Mouse (Mus musculus): ENCODE measurements at regions not wholly inside any gene's neighbourhood (a gene's known extent, or its start where the extent isn't known, plus 50 kb on each side); places are given as distances from the start of the nearest gene placed in this dataset.

DNA sequence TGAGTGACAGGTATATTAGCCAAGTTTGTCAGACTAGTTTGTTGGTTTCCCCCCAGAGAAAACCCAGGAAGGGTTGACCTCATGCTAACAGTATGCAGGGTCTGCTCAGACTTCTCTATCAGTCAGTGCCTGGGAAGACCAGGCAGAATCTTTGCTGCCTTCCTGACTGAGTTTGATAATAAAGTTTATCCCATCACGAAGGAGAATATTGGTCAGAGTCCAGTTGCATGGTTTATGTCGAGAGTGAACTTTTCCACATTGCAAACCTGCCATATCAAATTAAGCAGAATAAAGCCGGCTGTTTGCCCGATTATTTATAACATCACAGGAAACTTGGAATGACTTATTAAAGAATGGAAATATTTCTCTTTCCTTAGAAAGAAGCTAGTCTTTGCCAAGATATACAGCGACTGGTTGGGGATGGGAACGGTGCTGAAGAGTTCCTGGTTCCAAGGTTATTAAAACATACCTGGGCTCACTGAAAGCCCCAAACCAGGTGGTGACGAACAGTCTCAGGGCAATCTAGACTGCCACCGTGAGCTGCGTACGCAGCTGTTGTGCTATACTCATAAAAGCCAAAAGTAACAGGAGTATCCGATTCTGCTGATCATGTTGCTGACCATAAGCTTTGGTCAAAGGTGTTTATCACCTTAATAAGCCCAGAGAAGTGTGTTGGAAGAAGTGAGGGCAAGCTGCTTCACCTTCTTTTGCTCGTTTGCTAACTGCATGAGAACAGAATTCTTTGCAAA, 1536.7 kb upstream of the Flrt2 start:
- in situ Hi-C loops (cut with MboI, MseI), result no loop called here

DNA sequence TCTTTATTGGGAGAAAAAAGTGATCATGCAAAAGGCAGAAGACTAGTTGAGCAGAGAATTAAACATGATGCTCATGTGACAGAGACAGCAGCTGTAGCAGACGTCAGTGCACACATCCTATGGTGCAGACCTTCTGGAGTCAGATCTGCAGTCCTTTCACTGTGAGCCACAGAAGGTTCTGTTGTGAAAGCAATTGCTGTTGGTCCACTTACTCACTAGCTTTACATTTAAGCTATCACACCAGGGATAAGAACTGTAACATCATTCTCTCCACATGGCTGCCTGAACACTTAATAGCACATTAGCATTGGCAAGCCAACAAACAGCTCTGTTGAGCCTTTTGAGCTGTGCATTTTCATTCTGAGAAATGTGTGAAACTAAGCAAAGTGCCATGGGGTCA, 1509.7 kb upstream of the Flrt2 start:
- in situ Hi-C loops (cut with MboI, MseI), result no loop called here

DNA sequence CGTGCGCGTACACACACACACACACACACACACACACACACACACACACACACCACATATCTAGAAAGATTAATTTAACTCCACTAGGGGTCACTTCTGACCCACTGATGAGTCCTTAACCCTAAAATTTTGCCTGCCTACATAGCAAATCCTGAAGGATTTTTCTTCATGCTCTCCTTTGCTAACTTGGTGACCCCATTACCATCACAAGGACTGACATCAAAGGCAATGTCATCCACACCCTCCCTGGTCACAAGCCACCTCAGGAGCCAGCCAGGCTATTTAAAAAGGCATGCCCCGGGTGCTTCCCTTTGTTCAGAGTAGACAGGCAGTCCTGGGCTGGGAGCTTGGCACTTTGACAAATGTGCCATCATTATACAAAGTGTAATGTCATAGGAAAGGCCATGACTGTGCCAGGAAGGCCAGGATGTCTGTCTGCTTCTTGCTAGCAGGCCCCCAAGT, 1501.4 kb upstream of the Flrt2 start:
- in situ Hi-C loops (cut with MboI, MseI), result no loop called here

DNA sequence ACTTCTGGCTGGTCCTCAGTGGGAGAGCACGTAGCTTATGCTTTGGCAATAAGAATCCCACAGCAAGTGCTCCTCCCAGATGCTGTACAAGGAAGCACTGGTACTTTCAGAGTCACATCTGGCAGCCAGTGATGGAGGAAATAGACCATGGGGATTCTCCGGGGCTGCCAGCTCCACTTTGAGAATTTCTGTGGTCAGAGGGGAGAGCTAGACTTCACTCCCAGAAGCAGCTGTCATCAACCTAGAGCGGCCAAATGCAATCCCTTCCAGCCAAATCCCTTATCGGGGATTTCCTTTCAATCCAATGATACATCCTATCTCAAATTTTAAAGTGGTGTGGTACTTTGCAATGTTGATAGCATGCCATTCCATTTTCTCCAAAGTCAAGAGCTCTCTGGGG, 1474.1 kb upstream of the Flrt2 start:
- in situ Hi-C loops (cut with MboI, MseI), result no loop called here

DNA sequence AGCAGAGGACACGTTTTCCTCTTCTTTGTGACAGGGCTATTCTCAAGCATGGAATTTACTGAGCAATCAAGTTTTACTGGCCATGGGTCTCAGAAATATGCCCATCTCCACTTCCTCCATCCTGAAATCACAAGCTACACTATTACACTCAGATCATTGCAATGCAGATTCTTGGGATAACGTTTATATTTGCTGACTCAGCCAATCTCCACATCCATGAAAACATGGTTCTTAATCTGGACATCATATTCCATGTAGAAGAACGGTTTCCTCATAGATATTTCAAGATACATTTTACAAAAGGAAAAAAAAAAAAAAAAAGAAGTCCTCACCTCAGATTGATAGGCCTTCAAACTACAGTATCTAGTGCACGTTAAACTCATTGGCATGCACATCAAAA, 1462.1 kb upstream of the Flrt2 start:
- in situ Hi-C loops (cut with MboI, MseI), result no loop called here

DNA sequence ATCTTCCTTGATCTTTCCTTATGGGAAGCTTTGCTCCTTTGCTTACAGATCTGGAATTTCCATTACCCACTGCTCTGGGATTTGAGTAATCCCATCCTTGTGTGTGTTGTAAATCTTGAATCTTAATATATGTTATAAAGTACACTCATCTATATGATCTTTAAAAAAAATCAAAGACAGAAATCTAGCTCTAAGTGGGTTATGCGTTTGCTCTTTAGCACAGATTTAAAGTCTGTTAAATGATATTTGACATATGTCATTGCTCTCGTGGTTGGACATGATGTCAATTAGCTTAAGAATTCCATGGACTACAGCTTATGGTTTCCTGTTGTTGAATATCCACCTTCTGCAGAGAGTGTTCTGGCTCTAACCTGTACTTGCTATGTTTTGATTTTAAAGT, 1446.7 kb upstream of the Flrt2 start:
- in situ Hi-C loops (cut with MboI, MseI), result no loop called here

DNA sequence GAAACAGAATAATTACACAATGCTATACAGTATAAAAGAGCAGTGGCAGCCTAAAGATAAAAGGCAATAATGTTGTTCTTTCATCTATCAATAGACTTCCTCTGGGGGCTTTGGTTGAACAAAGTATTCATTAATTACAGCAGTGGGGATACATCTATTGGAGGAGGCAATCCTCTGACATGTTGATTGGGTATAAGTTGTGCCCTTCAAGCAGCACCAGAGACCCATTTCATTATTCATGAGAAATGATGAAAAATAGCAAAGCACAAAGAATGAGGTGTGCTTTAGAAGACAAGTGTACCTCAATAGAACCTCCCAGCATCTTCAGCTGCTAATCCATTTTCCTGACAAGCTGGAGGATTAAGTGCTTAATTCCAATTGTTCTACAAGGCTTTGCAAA, 1444.7 kb upstream of the Flrt2 start:
- in situ Hi-C loops (cut with MboI, MseI), result no loop called here

DNA sequence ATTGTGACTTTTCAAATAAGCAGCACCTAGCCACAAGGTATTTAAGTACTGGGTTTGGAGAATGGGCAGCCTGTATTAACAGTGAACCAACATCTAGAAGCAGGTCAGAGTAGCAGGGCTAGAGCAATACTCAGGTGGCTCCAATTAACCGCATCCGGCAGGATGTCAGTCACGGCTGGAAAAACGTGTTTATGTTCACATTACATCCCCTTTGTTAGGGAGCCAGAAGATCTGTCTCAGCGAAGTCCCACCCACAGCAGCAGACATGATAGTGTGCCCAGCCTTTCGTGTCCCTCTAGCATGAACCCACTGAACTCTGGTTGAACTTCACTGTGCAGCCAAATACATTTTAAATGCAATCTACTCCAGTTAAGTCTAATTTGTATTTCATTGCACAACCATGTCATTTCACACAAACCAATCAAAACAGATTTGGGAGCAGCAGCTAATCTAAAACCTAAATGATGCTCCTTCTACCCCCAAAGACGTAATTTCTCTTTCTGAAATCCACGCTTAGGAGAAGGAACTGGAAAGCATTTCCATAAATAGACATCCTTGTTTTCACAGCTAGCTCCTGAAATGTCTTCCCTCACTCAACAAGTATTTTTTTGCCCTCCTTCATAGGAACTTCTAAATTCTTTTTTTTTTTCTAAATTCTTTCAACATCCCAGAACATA, 1438.9 kb upstream of the Flrt2 start:
- in situ Hi-C loops (cut with MboI, MseI), result no loop called here

DNA sequence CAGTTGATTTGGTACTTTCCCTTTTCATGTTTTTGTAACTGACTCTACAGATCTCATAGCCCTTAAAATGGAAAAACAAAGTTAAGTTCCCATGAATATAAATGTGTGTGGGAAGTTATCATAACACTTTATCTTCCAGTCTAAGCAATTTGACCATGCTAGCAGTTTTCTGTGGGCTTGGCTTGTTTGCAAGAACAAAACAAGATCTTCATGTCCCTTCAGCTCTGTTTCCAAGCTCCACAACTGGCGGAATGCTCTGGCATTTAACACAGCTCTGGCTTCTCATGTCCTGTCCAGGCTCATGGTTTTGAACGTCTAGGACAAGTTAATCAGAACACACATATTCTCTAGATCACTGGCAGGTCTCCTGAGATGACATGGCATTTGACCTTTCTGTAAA, 1411.1 kb upstream of the Flrt2 start:
- in situ Hi-C loops (cut with MboI, MseI), result no loop called here

DNA sequence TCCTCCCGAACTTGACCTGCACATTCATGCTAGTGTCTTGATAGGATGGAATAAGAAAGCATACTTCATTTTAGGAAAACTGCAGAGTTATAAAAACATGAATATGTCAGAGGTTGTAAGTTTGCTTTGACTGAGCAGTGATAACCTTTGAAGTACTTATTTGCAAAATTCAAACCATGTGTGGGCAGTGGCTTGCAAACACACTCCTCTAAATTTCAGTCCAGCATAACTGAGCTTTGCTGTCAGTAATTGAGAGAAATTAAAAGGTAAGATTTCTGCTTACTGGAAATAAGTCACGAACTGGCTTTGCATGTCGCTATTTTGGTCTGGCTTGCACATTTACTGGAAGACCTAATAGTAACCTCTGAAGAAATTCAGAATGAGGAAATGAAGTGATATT, 1409.1 kb upstream of the Flrt2 start:
- in situ Hi-C loops (cut with MboI, MseI), result no loop called here

DNA sequence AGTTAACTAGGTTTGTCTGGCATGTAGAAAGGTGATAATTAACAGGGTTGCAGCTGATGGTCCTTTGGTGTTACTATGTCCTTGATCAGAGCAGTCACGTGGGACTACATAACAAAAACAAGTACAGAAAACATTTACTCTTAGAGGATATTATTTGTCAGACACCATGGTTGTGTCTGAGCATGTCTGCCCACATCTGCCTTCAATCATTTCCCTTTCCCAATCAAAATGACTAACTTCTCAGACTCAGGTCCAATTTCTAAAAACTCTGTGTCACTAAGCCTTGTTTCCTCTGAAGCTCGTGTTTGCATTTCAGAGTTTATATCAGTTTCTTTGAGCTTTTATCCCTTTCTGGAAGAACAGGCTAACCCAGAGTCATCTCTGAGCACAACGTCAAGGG, 1408.5 kb upstream of the Flrt2 start:
- in situ Hi-C loops (cut with MboI, MseI), result no loop called here

DNA sequence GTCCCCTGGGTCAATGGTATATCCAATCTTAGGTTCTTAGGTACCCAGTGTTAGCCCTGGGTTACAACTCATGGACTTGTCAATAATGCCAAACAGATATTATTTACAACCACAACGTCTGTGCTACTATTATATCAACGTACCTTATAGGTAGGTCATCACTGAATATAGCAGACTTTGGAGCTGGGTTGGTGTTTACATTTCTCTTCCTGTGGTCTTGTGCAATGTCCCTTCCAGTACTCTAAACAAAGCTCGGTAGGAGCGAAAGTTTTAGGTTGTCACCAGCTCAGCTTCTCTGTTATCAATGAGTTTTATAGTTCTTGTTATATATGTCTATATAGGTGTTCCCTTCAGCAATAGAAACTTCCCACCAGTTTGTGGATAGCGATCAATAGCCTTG, 1394.2 kb upstream of the Flrt2 start:
- in situ Hi-C loops (cut with MboI, MseI), result no loop called here

DNA sequence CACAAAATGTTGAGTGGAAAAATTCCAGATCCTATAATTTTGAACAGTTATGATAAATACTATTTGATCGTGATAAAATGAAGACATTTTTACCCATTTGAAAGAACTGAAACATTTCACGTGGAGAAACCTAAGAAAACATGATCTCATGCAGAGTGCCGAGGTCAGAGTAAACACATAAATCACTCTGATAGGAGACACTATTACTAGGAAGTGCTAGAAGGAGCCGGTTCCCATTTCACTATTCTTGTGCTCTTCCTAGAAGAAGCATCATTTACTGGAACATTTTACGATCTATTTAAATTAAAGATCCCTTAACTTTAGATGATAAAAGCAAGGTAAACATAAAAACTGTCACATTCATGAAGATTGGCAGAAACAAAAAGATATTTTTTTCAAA, 1359.7 kb upstream of the Flrt2 start:
- in situ Hi-C loops (cut with MboI, MseI), result no loop called here

DNA sequence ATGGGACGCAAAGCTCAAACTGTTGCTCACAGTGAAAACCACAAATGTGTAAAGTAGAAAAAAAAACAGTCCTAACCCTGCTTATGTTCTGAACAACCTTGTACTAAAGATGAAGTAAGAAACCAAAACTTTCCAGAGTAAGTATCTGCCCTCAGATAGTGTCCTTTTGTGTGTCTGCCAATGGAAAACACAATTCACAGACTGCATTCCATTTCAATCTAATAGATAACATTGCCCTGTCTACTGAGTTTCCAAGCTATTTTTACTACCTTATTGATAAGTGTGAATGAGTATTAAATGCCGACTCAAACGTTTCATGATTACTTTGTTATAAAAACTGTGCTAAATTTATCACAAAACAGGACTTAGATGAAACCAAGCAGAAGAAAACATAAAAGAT, 1357.4 kb upstream of the Flrt2 start:
- in situ Hi-C loops (cut with MboI, MseI), result no loop called here

DNA sequence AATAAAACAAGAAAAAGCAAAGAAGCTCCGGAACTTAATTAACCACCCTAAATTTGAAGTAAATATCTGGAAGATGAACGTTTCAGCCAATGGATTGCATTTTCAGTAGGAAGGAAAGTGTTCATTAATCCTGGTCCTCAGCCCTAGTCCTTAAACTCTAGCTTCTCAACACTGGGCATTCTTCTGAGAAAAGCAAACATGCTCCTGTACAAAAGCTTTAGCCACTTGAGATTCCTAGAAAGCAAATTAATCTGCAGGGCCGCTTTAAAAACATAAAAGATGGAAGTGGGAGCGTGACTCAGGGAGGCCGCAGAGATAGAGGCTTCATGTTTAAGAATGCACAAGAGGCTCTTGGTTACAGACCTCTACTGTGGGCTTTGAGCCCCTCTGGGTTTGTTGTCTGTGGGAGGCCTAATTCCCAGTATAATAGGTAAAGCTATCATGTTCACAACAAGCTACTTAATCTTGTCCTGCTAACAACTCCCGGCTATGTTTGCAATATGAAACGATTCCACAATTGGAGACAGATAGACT, 1342.3 kb upstream of the Flrt2 start:
- in situ Hi-C loops (cut with MboI, MseI), result no loop called here

DNA sequence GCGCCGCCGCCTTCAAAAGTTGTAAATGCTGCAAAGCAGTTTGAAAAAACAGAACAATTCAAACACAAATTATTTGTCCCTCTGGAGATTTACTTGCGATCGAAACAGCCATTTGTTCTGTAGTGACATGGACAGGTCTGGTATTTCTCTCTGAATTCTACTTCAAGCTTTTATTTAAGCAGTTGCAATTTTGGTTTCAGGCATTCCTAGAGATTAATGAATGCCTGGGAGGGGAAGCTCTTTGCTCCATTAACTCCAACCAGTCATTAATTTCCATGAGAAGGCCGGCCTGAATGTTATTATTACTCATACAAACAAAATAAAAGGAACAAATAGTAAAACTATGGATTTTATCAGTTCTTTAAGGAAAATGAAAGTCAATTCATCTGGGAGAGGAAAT, 1327.8 kb upstream of the Flrt2 start:
- in situ Hi-C loops (cut with MboI, MseI), result no loop called here

DNA sequence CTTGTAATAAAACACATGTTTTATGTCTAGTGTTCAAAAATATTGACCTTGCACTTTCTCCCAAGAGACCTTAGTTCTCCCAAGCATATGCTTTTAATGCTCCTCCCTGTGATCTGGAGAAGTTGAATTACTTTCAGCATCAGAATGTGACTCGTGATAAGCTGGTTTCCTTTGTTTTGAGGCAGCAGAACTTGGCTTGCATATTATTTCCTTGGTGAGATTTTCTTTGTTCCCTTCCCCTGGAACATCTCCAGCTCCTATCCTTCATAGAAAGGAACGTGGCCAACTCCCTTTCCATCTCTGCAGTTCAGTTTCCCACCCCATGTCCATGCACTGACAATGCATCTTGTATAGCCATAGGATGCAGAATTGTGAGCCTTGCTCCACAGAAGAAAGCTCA, 1292.0 kb upstream of the Flrt2 start:
- in situ Hi-C loops (cut with MboI, MseI), result no loop called here

DNA sequence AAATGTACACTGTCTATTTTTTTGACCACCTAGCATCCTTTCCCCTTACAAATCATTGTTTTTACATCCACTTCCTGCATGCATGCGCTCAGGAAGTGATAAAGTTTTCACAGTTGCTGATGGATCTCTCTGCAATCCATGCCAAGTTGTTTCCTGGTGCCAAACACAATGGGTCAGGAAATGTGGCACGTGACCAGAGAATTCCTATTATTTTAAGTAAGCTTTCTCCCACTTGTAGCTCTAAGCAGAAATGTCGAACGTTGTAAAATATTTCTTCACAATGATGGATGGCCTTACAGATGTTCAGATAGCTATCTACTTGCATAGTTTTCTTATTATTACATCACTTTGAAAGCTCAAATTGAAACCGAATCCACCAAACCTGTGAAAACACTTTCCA, 1271.1 kb upstream of the Flrt2 start:
- in situ Hi-C loops (cut with MboI, MseI), result no loop called here

DNA sequence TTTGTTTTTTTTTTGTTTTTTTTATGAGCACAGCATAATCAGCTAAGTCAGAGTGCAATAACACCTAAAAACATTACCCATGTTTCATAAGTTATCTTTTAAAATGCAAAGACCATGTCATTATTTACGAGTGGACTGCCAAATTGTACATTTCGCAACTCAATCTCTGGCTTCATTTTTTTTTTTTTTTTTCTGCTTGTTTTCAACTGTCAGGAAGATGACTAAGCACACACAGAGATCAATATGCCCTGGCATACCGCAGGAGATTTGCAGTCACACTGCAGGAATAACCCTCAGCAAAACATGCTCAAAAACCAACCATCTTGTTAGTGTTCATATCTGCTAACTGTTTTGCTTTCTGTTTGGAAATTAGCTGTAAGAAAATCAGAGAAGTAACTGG, 1270.3 kb upstream of the Flrt2 start:
- in situ Hi-C loops (cut with MboI, MseI), result no loop called here

DNA sequence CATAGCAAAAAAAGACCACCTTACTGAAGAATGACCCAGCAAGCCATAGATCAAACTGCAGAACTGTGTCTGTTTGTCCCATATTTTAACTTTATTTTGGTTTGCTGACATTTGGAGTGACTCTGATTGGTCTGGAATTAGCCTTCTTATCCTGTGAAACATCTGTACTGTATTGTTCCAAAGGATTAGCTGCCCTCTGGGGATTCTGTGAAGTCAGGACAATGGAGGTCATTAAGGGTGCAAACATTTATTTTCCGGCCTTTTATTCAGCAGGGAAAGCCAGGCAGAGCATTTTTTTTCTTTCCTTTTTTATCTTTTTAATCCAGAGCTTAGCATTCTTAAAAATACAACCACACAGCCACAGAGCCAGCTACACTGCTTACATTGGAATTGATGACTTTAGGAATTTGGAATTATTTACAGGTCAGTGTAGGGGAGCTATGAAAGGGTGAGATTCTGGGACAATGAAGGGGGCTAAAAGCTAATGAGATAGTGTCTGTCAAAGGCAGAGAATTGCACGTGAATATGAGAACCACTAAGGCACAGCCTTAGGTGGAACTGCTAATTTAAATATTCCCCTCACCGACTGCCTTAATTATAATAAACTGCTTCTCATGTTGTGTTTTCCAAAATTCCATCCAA, 1267.6 kb upstream of the Flrt2 start:
- in situ Hi-C loops (cut with MboI, MseI), result no loop called here

DNA sequence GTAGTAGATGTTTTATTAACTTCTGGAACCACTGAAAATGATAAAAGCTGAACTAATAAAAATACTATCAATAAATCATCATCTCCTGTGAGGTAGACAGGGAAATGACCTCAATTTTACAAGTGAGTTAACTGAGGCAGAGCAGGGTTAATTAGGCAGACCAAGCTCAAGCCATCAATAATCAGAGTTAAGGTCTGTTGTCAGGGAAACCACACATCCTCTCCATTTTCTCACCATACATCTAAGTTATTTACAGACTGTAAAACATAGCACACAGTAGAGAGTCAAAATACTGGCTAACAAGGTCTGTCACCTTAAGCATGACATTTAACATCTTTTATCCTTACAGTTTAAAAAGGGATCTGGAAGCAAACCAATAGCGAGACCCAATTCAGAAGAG, 1242.5 kb upstream of the Flrt2 start:
- in situ Hi-C loops (cut with MboI, MseI), result no loop called here

DNA sequence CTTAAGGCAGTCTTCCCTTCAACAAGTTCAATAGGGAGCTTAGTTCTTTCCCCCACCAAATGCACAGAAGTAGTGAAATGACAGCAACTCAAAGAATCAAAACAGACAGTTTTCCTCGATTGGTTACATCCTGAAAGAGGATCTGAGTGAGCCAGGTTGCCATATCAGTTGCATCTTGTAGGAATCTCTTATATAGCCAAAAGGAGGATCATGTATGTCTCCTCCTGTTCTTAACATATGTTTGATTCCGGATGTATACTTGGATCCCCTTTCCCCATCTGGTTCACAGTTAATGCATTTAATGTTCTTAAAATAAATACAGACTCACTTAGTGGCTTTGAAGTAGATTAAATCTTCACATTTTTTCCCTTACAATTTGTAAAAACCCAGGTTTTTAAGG, 1224.0 kb upstream of the Flrt2 start:
- in situ Hi-C loops (cut with MboI, MseI), result no loop called here

DNA sequence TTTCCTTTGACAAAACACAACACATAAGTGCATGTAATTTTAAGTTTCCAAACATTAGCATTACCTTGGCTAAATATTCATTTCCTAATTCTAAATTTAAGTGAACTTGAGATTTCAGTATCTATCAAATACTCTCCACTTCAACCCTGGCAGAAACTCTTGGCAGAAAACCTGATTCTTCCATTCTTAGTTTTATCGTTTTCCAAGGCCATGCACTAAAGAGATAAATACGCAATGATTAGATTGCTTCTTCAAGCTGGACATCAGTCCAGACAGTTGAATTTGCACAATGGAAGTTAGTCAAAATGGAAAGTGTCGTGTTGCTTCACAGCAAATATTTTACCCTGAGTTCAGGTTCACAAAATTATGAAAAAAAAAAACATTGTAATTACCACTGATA, 1223.4 kb upstream of the Flrt2 start:
- in situ Hi-C loops (cut with MboI, MseI), result no loop called here

Data from T-helper 2 cell (primary cell).